Mouse (Mus musculus): ENCODE results near the gene Gas2l2. TPM values are rescaled to one million over a fixed set of nuclear protein-coding genes. Genes with fewer than 3 reads are reported as not detected.

Gas2l2 gene
- 0.08 TPM in 1 of 2 replicates, not detected in the other for polyA plus RNA-seq (2014; fragmentation: Nextera tagmentation; extraction: Ambion mirVana)

DNA sequence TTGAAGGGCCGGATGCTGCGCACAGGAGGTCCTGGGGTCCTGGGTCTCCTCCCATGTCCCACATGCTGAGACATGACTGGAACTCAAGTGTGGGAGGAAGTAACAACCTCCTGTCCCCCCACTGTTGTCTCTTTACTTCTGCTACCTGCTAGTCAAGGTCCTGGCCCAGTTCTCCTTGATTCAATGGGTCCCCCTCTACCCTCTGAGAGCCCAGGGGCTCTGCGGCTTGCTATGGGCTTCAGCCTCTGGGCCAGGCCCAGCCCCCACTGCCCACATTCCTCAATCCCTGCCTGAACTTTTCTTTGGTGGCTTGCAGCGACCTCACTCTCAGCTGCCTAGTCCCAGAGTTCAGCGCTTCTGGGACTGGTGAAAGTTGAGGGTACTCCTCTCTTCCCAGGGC, at the start of gene Gas2l2:
Gas2l2 (minus strand) TSS at position 101 of the 400 bp plus-strand sequence.
- ATAC-seq (ENCODE audit: insufficient read depth, low FRiP score, low TSS enrichment), result no peak
- no peaks in the 10 kb centered on the region for H3K9me3 ChIP-seq (ENCODE audit: control insufficient read depth, low read length)
- H3K36me3 ChIP-seq (ENCODE audit: control insufficient read depth, insufficient read depth, low read length), result no peaks in the 10 kb centered on the region
- no peak within 1 kb of the TSS for H3K27ac ChIP-seq (ENCODE audit: low read depth, low read length)
- 63% methylated on average over 5 of the region's 5 CpGs for WGBS
- H3K4me1 ChIP-seq (ENCODE audit: control insufficient read depth, insufficient read depth, low read length), result no peaks in the 10 kb centered on the region
- no peak for DNase-seq (ENCODE audit: low spot score)
- no peak within 1 kb of the TSS for H3K4me2 ChIP-seq (ENCODE audit: low read depth)
- H3K4me3 ChIP-seq (ENCODE audit: low read depth, low read length), result no peak within 1 kb of the TSS
- H3K9ac ChIP-seq (ENCODE audit: low read length), result no peak within 1 kb of the TSS
- H3K27me3 ChIP-seq (ENCODE audit: control insufficient read depth, insufficient read depth, low read length), result peaks cover 10% of the 10 kb centered on the region

DNA sequence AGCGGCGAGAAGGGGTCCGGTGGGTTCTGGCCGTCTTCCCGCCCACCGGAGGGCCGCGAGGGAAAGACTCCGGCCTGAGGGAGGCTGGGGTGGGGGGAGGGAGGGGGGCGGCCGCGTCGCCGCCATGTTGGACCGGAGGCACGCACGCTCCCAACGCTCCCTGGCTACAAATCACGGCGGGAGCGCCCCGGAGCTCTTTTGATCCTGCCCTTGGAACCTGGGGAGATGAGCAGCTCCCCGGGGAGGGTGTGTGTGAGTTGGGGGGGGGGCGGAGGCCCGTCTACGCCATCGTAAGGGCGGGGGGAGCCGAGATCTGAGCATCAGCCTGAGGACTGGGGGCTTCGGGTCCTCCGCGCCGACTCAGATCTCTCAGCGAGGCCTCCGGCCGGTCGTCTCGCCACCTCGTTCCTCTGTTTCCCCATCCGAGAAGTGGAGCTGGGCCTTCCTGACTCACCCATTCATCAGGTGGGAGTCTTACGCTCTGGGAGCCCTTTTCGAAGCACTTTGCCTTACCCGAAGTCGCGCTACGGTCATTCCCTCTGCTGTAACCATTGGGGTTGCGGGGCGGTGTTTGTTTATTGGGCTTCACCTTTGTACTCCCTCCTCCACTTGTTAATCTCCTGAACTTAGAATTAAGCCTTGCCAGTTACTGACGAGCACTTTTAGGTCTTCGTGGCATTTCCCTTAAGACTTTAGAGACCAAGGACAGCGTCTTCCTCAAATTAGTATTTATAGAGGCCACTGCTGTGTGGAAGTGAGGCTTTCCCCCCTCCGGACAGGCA, 44.2 kb upstream of the Gas2l2 start:
- no peaks in the 10 kb centered on the region for H3K27me3 ChIP-seq (ENCODE audit: control insufficient read depth, insufficient read depth, low read length)
- peaks cover 7% of the 10 kb centered on the region for H3K4me1 ChIP-seq (ENCODE audit: control insufficient read depth, insufficient read depth, low read length)
- H3K36me3 ChIP-seq (ENCODE audit: control insufficient read depth, insufficient read depth, low read length), result no peaks in the 10 kb centered on the region
- ATAC-seq (ENCODE audit: insufficient read depth, low FRiP score, low TSS enrichment), result peak; percentile 83
- peak overlapping the region; percentile 94 for H3K4me2 ChIP-seq (ENCODE audit: low read depth)
- peak overlapping the region; percentile 87 for H3K9ac ChIP-seq (ENCODE audit: low read length)
- under 1% methylated on average over 35 of the region's 52 CpGs for WGBS
- H3K4me3 ChIP-seq (ENCODE audit: low read depth, low read length), result peak overlapping the region; percentile 93
- no peak for DNase-seq (ENCODE audit: low spot score)
- peak overlapping the region; percentile 94 for H3K27ac ChIP-seq (ENCODE audit: low read depth, low read length)
- no peaks in the 10 kb centered on the region for H3K9me3 ChIP-seq (ENCODE audit: control insufficient read depth, low read length)

DNA sequence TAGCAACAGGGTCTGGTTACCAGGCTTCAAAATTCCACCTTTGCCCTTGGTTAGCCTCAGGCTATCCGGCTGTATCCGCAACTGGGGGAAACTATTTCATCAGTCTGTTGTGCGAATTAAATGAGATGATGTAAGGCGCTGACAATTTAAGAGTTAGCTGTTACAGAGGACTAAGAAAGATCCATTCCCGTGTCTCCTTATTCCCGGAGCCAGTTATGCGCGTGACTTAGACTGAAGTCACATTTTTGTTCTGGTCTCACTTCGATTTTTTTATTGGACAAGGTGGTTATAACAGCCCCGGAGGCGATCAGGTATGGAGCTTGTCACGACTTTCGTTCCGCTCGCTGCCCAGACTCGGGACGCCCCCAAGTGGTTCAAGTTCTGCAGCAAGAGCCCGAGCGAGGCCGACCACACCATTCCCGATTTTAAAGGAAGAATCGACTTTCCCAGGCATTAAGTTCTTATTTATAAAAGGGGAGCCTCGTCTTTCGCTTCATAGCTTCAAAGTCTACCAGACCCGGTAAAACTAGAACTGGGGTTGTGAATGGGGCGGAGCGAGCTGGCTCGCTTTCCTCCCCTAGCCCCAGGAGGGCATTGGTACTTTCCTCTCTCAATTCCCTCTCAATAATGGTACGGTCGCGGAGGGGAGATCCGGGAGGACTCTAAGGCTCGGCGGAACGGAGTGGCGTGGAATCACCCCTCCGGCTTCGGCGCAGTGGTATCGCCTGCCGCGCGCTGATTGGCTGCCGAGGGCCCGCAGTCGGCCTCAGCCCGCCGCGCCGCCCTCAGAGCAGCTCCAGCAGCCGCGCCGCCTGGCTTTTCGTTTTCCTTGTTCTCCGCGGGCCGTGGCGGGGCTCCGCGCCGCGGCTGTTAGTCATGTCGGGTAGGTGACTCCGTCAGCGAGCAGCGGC, 43.3 kb upstream of the Gas2l2 start, which contains the start of gene Taf15:
Taf15 (plus strand) TSS at position 763 of the 911 bp plus-strand sequence.
- H3K27ac ChIP-seq (ENCODE audit: low read depth, low read length), result peak within 1 kb of the TSS; percentile 94
- H3K9me3 ChIP-seq (ENCODE audit: control insufficient read depth, low read length), result no peaks in the 10 kb centered on the region
- peak within 1 kb of the TSS; percentile 87 for H3K9ac ChIP-seq (ENCODE audit: low read length)
- H3K4me2 ChIP-seq (ENCODE audit: low read depth), result peak within 1 kb of the TSS; percentile 94
- WGBS, result under 1% methylated on average over 66 of the region's 66 CpGs
- no peaks in the 10 kb centered on the region for H3K36me3 ChIP-seq (ENCODE audit: control insufficient read depth, insufficient read depth, low read length)
- peak within 1 kb of the TSS; percentile 93 for H3K4me3 ChIP-seq (ENCODE audit: low read depth, low read length)
- H3K4me1 ChIP-seq (ENCODE audit: control insufficient read depth, insufficient read depth, low read length), result peaks cover 7% of the 10 kb centered on the region
- ATAC-seq (ENCODE audit: insufficient read depth, low FRiP score, low TSS enrichment), result peak; percentile 98
- DNase-seq (ENCODE audit: low spot score), result peak; percentile 99
- H3K27me3 ChIP-seq (ENCODE audit: control insufficient read depth, insufficient read depth, low read length), result no peaks in the 10 kb centered on the region

DNA sequence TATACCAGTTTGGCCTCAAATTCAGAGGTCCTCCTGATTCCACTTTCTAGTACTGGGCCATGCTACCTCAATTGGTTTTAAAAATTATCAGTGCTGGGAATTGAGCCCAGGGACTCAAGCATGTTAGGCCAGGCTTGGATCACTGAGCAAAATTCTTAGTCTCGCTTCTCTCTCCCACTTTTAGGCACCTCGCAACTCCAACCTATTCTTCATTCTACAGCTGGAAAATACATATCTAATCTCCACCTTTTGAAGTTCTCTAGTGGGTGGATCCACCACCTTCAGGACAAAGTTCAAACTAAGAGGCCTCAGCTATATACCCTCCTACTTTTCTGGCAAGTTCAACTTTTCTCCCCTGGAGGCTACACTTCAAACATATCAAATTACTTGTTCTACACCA, 42.5 kb upstream of the Gas2l2 start:
- Histone ChIP-seq H3K36me3 (ENCODE audit: control insufficient read depth, insufficient read depth, low read length) (no peaks in the 10 kb centered on the region), H3K9me3 (ENCODE audit: control insufficient read depth, low read length) (no peaks in the 10 kb centered on the region), H3K27me3 (ENCODE audit: control insufficient read depth, insufficient read depth, low read length) (no peaks in the 10 kb centered on the region), H3K9ac (ENCODE audit: low read length) (no peak overlapping the region), H3K4me2 (ENCODE audit: low read depth) (no peak overlapping the region), H3K27ac (ENCODE audit: low read depth, low read length) (no peak overlapping the region), H3K4me3 (ENCODE audit: low read depth, low read length) (no peak overlapping the region), H3K4me1 (ENCODE audit: control insufficient read depth, insufficient read depth, low read length) (peaks cover 7% of the 10 kb centered on the region)
- no peak for ATAC-seq (ENCODE audit: insufficient read depth, low FRiP score, low TSS enrichment)
- no peak for DNase-seq (ENCODE audit: low spot score)
- WGBS, result 90% methylated on average over 2 of the region's 2 CpGs

GRCm38 (mm10) chr11:83468765-83469164, 39.5 kb upstream of the Gas2l2 start:
- ATAC-seq (ENCODE audit: insufficient read depth, low FRiP score, low TSS enrichment), result no peak

DNA sequence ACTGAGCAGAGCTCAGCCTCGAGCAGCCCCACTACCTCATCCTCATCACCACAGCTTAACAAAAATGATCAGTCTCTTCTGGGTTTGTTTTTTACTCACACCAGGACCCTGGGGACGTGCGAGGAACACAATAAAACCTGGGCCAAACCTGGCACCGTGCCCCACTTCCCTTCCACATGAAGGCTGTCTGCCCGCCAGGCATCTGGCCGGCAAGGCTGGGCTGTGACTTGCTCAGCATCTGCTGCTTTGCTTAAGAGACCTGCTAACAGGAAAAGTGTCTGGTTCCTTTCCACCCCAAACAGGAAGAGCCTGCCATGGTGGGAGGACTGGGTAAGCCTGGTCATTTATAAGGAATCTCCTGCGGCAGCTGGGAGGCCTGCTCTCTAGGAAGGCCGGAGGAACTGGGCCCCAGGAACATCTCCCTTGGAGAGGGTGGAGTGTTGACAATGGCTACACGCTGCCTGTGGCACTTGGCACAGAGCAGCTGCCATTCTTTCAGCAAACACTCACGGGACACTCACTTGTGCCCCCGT, 37.9 kb upstream of the Gas2l2 start:
- H3K27me3 ChIP-seq (ENCODE audit: control insufficient read depth, insufficient read depth, low read length), result peaks cover 23% of the 10 kb centered on the region
- no peaks in the 10 kb centered on the region for H3K36me3 ChIP-seq (ENCODE audit: control insufficient read depth, insufficient read depth, low read length)
- H3K4me2 ChIP-seq (ENCODE audit: low read depth), result no peak overlapping the region
- no peak overlapping the region for H3K27ac ChIP-seq (ENCODE audit: low read depth, low read length)
- no peak for ATAC-seq (ENCODE audit: insufficient read depth, low FRiP score, low TSS enrichment)
- no peaks in the 10 kb centered on the region for H3K9me3 ChIP-seq (ENCODE audit: control insufficient read depth, low read length)
- H3K9ac ChIP-seq (ENCODE audit: low read length), result no peak overlapping the region
- DNase-seq (ENCODE audit: low spot score), result no peak
- H3K4me1 ChIP-seq (ENCODE audit: control insufficient read depth, insufficient read depth, low read length), result peaks cover 8% of the 10 kb centered on the region; the same call in 1 of the 2 replicates
- no peak overlapping the region for H3K4me3 ChIP-seq (ENCODE audit: low read depth, low read length)
- 69% methylated on average over 11 of the region's 11 CpGs for WGBS

More at GRCm38 (mm10) chr11:83468765-83469164, 39.5 kb upstream of the Gas2l2 start:
- no peak overlapping the region for H3K27ac ChIP-seq (ENCODE audit: low read depth, low read length)
- H3K4me3 ChIP-seq (ENCODE audit: low read depth, low read length), result no peak overlapping the region
- no peak overlapping the region for H3K4me2 ChIP-seq (ENCODE audit: low read depth)
- no peaks in the 10 kb centered on the region for H3K4me1 ChIP-seq (ENCODE audit: control insufficient read depth, insufficient read depth, low read length)
- H3K9me3 ChIP-seq (ENCODE audit: control insufficient read depth, low read length), result no peaks in the 10 kb centered on the region
- no peak for DNase-seq (ENCODE audit: low spot score)
- WGBS, result 94% methylated on average over 3 of the region's 3 CpGs
- H3K27me3 ChIP-seq (ENCODE audit: control insufficient read depth, insufficient read depth, low read length), result peaks cover 7% of the 10 kb centered on the region
- no peaks in the 10 kb centered on the region for H3K36me3 ChIP-seq (ENCODE audit: control insufficient read depth, insufficient read depth, low read length)
- no peak overlapping the region for H3K9ac ChIP-seq (ENCODE audit: low read length)

- DNase-seq (ENCODE audit: low spot score) (no peak), ATAC-seq (ENCODE audit: insufficient read depth, low FRiP score, low TSS enrichment) (no peak)
- Histone ChIP-seq H3K4me3 (ENCODE audit: low read depth, low read length) (no peak overlapping the region), H3K9me3 (ENCODE audit: control insufficient read depth, low read length) (no peaks in the 10 kb centered on the region), H3K4me1 (ENCODE audit: control insufficient read depth, insufficient read depth, low read length) (peaks cover 8% of the 10 kb centered on the region; the same call in 1 of the 2 replicates), H3K27me3 (ENCODE audit: control insufficient read depth, insufficient read depth, low read length) (peaks cover 30% of the 10 kb centered on the region), H3K27ac (ENCODE audit: low read depth, low read length) (no peak overlapping the region), H3K9ac (ENCODE audit: low read length) (no peak overlapping the region), H3K36me3 (ENCODE audit: control insufficient read depth, insufficient read depth, low read length) (no peaks in the 10 kb centered on the region), H3K4me2 (ENCODE audit: low read depth) (no peak overlapping the region)
- 42% methylated on average over 2 of the region's 2 CpGs for WGBS
Measured at GRCm38 (mm10) chr11:83465976-83466375, 36.7 kb upstream of the Gas2l2 start.

- Histone ChIP-seq H3K4me2 (ENCODE audit: low read depth) (peak within 1 kb of the TSS; percentile 97), H3K4me1 (ENCODE audit: control insufficient read depth, insufficient read depth, low read length) (peaks cover 8% of the 10 kb centered on the region; the same call in 1 of the 2 replicates), H3K9ac (ENCODE audit: low read length) (peak within 1 kb of the TSS; percentile 65), H3K27me3 (ENCODE audit: control insufficient read depth, insufficient read depth, low read length) (peaks cover 30% of the 10 kb centered on the region), H3K36me3 (ENCODE audit: control insufficient read depth, insufficient read depth, low read length) (no peaks in the 10 kb centered on the region), H3K27ac (ENCODE audit: low read depth, low read length) (no peak within 1 kb of the TSS), H3K9me3 (ENCODE audit: control insufficient read depth, low read length) (no peaks in the 10 kb centered on the region), H3K4me3 (ENCODE audit: low read depth, low read length) (peak within 1 kb of the TSS; percentile 55)
- WGBS, result under 1% methylated on average over 42 of the region's 42 CpGs
- ATAC-seq (ENCODE audit: insufficient read depth, low FRiP score, low TSS enrichment) (no peak), DNase-seq (ENCODE audit: low spot score) (peak; percentile 55)
Measured at GRCm38 (mm10) chr11:83462711-83463244, 33.5 kb upstream of the Gas2l2 start, which contains the start of gene Mmp28. Gene Mmp28, minus strand, starts transcription at chr11:83463071.
